Mouse (Mus musculus): Measurements from ENCODE around the gene B4galnt1.

B4galnt1 gene

DNA sequence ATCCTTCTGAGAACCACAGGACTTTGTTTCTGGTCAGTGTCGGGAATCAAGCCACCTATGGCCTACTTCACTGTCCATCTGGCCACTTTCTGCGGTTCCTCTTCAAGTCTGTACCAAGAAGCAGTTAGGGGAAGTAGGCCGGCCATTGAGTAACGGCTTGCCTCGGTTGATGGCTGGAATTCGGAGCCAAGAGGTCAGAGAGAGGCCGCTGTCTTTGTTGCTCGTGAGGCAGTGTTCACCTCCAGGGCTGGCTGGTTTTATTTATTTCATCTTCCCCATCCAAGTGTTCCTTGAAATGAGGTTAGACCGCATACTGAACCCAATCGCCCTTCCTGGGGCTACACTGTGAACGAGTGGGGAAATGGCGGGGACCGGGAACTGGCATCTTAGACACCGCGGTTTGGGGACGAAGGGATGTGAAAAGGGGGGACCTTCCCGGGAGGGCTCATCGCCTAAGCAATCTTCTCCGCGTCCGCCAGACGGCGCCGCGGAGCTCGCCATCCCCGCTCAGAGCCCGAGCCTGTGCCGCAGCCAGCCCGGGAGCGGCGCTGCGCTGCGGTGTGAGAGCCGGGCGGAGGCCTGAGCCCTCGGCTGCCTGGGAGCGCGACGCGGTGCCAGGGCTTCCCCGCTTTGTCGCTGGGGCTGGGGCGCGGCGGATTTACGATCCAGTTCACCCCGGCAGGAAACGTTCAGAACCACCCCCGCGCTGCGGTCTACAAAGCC is at the start of gene B4galnt1:
TSS of gene B4galnt1 (plus strand) at position 595 of the 723 bp plus-strand sequence.
- peak; percentile 81 for DNase-seq

DNA sequence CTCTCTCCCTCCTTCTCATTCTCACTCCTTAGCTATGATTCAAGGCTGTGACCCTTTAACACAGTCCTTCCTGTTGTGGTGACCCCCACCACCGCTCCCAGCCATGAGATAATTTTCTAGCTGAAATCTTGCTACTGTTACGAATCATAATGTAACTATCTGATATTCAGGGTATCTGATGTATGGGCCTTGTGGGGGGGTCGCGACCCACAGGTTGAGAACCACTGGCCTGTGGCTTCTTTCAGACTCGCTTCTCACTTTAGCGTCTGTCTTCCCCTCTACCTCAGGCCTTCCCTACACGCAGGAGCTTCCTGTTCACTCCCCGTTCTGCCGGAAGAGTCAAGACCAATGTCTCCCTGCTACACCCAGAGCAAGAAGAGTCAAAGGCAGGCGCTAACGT is 46.6 kb upstream of the B4galnt1 start:
- DNase-seq = no peak

DNA sequence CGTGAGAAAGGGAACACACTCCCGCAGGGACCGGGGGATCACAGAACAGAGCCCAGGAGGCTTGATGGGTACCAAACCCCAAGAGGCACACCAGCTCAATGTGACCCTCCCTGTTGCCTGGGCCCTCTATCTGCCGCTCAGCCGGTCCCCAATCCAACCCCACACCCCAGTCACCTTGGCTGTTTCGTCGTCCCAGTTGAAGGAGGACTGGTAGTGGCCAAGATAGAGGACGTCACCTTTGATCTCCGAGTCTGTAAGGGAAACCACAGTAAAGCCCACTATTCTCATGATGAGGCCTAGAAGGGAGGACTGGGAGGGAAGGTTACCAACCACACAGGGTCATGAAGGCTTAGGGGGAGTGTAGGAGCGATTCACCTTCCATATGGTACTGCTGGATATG is 45.8 kb upstream of the B4galnt1 start:
- no peak for DNase-seq

DNA sequence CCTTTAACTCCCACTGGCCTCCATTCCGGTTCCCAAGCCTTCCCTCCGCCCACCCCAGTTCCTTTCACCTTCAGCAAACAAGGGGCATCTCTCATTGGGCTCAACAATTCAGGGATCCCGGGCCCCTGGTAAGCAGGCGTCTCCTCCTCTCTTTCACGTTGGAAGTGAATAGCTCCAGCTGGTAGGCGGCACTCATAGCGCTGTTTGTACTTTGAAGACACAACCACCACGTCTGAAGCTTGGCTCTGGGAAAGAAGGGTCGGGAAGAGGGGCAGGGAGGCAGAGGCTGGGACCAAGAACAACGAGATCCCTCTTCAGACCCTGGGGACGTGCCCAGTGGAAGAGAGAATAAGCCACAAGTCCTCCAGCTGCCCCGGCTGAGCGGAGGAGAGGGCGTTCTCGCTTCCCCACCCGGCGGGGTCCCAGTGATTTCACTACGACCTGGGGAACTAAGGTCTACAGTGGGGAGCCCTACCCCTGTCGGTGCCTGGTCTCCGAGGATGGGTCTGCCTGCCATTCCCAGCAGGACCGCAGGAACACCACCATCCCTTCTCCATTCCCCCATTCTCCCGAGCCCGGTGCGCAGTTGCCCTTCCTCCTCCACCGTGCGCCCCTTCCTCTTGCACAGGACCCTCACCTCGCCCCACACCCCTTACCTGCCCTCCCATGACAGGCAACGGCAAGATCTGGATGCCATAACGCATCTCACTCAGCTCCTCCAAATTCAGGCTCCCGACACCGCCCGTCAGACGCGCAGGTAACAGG is 44.5 kb upstream of the B4galnt1 start:
- no peak for DNase-seq

DNA sequence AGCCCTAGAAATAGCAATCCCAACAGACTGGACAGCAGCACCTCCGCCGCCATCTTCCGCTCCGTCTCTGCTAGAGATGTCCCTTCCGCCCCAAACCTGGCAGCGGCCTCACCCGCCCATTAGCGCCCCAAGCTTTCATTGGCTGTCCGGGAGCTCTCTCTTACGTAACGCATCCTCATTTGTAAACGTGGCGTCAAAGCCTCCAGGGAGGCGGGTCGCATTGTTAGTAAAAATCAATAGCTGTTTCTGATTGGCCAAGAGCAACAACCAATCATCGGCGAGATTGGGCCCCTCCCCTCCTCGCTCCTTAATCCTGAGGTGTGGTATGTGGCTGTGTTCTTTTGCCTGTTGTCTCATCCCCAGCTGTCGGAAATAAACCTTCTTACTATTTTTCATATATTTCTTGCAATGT is 44.0 kb upstream of the B4galnt1 start, which contains the start of gene Os9:
TSS of gene Os9 (minus strand) at position 66 of the 412 bp plus-strand sequence.
- DNase-seq = peak; percentile 97

DNA sequence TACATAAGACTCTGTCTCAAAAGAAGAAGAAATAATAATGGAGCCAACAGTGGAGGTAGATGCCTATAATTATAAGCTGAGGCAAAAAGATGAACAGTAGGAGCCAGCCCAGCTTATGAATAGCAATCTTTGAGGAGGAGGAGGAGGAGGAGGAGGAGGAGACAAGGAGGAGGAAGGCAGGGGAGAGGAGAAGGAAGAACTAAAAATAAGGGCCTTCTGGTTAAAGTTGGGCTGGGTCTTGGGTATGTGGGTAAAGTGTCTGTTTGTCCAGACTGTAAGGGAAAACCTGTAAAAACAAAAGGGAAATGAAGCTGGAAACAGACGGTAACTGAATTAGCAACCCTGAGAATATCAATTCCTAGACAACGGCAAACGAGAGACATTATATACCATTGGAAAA is 43.0 kb upstream of the B4galnt1 start:
- DNase-seq = no peak

DNA sequence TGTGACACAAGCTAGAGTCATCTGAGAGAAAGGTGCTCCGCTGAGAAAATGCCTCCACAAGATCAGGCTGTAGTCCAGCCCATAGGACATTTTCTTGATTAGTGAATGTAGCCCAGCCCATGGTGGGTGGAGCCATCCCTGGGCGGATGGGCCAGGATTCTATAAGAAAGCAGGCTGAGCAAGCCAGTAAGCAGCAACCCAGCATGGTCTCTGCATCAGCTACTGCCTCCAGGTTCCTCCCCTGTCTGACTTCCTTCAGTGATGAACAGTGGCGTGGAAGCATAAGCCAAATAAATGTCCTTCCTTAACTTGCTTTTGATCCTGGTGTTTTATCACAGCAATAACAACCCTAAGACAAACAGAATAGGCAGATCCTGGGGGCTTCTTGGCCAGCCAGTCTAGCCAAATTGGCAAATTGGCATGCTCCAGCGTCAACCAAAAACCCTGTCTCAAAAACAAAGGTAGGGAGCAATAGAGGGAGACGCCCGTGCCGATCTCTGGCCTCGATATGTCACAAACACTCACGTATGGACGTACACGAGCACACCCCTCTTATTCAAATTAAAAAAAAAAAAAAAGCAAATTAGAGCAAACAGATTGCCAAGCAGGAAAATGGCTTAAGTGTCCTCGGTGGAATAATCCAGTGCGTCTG is 42.1 kb upstream of the B4galnt1 start:
- DNase-seq = peak; percentile 50

DNA sequence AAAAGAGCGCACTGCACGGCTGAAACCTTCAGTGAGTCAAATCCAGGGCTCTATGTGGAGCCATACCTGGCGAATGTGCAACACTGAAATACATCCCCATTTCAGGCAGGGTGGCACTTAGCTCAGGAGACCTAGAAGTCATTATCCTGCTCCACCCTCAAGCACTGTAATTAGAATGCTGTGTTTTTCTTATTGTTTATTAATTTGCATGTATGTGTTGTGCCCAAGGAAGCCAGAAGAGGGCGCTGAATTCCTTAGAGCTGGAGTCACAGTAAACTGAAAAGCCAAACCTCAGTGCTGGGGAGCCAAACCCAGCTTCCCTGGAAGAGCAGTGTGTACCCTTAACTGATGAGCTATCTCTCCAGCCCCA is 41.6 kb upstream of the B4galnt1 start:
- peak; percentile 81 for DNase-seq

DNA sequence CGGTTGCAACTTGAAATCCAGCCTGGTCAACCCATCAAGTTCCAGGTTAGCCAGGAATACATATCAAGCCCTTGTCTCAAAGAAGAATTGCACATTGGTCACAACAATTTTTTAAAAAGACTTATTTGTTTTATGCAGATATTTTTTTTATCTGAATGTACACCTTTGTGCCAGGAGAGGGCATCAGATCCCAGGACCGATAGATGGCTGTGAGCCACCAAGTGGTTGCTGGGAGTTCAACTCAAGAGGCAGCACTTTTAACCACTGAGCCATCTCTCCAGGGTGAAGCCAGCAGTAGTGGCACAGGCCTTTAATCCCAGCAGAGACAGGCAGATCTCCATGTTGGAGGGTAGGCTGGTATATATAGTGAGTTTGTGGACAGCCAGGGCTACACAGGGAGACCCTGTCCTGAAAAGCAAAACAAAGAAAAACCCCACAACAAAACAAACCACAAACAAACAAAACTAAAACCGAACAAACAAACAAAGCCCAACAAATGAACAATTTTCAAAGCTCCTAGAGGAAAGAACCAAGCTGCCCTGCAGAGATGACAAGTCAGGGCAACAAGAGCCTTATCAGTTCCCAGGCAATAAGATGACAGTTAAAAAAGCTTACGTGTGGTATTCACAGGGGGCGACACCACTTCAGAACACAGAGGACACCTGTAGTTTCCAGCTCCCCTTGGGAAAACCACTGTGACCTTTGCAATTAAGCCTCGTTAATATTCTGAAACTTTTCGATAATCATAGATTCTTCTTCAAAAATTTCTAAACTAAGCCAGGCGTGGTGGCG is 39.6 kb upstream of the B4galnt1 start:
- peak; percentile 52 for DNase-seq

DNA sequence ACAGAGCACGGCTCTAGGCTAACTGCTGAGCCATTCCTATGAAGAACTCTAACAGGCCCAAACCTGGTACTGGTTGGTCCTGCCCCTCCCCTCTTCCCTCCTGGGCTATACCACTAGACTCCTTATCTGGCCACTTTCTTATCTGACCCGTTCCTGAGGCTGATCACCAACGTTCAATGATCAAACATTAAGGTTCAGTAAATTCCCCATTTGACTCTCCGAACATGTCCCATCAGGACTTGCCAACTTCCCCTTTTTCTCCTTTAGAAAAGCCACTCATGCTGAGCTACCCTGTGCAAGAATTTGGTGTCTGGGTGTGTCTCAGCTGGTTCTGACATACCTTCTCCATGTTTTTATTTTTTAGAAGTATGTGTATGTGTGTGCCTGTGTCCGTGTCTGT is 38.4 kb upstream of the B4galnt1 start:
- DNase-seq = no peak

DNA sequence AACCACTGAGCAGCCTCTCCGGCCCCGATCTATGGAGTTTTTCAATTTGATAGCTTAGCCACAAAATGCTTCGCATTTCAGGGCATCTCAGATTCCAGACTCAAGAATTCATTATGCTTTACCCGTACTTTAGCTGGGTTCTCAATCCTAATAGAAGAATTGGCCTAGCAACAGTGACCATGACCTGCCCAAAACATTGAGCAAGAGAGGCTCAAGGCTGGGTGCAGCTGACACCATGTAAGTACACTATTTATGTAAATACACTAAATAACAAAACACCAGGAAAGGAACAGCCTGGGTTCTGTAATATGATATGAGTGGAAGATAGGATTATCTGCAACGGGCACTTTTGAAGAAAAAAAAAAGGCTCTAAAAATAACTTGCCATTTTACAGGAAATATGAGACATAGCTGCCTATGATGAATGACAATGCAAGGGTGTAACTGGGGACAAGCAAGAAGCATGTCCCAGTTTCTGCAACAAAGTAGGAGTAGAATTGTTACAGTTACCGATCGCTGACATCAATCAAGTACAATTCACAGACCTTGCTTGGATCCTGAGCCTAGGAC is 37.2 kb upstream of the B4galnt1 start:
- DNase-seq = no peak

DNA sequence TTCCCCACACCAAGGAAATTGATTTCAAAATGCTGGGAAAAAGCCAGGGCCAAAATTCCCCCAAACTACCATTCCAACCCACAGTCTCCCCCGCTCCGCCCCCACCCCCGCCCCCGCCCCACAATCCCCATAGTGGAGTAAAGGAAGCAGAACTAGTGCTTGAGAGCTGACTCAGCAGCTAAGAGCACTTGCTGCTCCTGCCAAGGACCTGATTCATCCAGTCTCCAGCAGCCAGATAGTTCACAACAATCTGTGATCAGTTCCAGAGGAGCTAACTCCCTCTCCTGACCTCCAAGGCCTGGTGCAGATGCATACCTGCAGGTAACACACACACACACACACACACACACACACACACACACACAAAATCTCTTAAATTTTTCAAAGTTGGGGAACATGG is 35.6 kb upstream of the B4galnt1 start:
- no peak for DNase-seq

DNA sequence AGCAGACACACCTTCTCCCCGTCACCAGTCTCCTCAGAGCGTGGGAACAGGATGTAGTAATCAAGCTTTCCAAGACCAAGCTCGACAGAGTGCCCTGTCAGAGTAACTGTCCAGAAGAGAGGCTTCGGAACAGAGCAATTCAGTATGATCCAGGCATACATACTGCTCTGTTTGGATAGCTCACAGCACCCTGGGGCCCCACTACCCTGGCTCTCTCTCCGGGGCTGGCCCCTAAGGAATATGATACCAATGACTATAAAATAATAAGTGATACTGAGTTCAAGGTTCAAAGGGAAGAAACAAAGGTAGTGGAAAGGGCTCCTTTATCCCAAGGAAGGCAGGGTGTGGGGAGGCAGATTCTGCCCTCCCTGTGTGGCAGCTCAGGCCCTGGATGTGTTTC is 32.6 kb upstream of the B4galnt1 start:
- no peak for DNase-seq

DNA sequence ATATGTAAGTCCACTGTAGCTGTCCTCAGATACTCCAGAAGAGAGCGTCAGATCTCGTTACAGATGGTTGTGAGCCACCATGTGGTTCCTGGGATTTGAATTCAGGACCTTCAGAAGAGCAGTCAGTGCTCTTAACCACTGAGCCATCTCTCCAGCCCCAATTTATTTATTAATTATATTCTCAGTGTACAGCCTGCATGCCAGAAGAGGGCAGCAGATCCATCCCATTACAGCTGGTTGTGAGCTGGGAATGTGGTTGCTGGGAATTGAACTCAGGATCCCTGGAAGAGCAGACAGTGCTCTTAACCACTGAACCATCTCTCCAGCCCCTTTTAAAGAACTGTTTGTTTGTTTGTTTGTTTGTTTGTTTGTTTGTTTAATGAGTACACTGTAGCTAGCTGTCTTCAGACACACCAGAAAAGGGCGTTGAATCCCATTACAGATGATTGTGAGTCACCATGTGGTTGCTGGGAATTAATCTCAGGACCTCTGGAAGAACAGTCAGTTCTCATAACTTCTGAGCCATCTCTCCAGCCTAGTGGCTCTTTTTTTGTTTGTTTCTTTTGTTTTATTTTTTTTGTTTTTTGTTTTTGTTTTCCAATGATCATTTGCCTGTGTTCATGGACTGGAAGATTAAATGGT is 30.5 kb upstream of the B4galnt1 start:
- peak; percentile 39 for DNase-seq

DNA sequence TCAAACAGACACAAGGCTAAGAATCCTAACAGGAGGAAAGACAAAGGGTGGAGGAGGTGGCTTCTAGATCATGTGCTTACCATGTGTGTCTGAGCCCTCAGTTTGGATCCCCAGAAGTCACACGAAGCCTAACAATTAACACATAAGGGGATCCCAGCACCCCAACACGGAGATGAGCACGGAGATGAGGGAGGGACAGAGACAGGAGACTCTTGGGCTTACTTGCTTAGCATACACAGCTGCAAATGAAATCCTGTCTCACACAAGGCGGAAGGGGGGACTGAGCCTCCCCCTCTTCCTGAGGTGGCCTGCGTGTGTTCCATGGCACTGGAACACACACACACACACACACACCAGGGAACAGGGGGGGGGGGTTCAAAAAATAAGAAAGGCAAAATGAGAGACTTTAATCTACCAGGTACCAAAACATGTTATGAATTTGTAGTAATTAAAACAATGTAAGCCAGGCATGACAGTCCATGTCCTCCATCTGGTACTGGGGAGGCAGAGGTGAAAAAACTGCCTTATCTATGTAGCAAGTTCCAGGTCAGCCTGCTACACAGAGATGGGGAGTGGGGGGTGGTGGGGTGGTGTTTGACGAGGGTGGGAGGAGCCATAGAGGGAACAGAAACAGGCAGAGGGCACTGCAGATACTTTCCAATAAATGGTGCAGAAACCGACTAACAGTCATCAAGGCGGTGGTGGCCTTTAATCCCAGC is 29.7 kb upstream of the B4galnt1 start:
- DNase-seq = no peak

DNA sequence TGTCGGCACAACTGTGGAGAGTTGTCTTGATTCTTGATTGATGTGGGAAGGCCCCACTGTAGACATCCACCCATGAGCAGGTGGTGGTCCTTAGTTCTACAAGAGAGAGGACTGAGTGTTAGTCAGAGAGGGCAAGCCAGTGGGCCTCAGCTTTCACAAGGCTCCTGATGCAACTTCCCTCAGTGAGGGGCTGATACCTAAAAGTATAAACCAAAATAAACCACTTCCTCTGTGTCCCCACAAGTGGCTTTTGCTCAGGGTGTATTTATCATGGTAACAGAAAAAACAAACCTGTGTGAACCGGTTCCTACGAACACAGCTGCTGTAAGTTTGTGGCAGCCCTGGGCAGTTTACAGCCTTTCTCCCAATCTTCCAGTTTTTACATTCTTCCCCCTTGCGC is 28.5 kb upstream of the B4galnt1 start:
- no peak for DNase-seq

DNA sequence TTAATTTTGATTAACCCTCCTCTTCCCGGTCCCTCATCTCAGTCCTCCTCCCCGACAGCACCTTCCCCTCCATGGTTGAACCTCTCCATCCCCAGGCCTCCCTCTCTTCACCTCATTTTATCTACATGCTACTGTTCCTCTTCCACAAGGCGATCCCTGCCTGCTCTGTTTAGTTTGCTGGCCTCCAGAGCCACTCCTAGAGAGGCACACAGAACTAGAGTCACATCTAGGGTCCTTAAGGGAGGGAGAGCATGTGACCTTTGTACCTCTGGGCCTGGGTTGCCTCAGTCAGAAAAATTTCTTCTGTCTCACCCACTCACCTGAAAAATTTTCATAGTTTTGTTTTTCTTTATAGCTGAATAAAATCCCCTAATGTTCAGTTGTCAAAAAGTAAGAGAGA is 27.1 kb upstream of the B4galnt1 start:
- no peak for DNase-seq

DNA sequence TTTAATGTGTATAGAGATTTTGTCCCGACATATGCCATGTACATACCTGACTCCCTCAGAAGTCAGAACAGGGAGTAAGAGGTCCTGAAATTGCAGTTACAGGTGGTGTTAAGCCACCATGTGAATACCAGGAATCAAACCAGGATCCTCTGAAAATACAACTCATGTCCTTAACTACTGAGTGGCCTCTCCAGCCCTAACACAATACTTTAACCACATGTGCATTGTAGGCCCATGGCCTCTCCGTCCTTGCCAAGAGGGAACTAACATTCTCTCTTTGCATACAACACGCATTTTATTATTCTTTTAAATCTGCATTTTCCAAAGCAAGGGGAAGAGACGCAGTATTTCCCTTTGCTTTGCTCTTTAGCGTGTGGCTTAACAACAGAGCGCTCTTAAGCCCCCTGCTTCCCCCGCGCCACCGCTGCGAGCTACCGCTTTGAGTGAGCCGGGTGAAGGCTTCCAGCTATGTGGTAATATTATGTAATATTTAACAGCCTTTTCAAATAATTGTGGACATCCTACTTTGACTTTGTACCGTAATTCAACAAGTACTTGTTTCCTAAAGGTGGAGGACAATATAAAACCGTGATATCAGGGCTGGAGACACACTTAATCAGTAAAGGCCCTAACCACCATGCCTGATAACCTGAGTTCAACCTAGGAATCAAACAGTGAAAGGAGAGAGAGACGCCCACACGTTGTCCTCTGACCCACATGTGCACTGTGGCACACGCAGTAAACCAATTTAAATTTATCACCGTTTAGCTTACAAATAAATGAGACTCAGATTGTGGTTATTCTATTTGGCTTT is 26.5 kb upstream of the B4galnt1 start:
- no peak for DNase-seq

DNA sequence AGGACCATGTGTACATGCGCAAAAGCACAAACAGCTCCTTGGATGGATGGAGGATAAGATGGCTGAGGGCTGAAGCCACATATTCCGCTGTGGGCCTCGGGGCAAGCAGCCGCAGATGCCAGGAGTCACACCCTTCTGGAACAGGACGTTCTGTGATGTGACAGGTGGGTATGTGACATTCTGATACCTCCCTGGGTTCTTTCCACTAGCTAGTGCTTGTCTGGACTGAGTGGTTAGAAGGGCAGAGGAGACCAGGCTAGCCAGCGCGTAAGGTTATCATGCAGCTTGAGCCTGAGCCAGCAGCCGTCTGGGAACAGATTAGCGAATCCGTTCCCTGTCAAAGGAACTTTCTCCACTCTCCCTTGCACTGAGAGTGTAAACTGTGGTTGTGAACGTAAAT is 24.1 kb upstream of the B4galnt1 start:
- no peak for DNase-seq

DNA sequence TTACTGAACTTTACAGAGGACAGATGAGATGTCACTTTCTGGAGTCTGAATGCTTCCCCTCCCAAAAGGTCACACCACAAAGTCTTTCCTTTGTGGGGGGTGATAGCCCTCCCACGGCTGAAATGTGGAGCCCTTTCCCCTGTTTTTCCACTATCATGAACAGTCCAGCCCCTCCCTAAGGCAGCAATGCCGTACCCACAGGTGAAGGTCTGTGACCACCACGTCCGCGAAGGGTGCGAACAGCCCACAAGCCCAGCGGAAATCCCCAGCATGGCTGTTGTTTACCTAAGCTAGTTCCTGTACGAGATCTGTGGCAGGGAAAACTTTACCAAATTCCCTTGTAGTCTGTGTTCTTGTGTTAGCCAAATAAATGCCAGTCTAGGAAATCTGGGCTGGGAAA is 23.5 kb upstream of the B4galnt1 start:
- no peak for DNase-seq

DNA sequence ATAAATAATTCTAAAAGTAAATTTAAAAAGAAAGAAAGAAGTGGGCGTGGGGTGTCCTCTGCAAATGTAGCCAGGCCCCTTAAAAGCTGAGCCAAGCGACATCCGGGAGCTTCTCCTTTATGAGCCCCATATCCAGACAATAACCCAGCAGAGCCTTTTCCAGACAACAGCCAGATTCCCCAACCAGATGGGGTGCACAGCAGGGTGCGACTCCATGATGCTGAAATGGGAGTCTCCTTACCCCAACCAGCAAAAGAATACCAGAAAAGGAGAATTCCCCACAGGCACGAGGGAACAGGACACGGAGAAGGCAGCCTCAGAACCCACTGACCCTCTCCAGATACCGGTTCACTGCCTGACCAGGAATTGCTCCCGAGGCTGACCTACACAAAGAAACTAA is 21.8 kb upstream of the B4galnt1 start:
- DNase-seq = no peak
